ENCODE assay signal across 23 mouse cellular contexts in the genomic region with DNA sequence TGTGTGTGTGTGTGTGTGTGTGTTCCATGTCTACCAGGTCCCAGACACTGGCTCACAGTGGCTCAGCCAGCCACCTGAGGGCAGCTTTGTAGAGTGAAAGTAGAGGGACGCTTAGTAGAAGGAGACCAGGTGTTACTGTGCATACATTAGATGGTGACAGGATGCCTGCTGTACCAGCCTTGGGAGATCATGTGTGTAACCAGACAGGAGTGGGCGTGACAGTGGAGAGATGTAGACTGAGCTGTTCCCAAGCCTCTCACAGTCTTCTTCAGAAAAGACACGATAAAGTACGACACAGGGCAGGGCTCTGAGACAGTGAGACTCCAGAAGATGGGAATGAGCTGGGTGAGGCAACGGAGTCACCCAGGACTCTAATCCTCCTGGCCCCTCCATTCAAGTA. TPM values are rescaled to one million over a fixed set of nuclear protein-coding genes. Genes with fewer than 3 reads are reported as not detected.
DNase-seq lines count a peak whose midpoint lies in the region; ATAC-seq and TF ChIP-seq lines count a peak whose summit lies in the region.
"Had no signal": no experiment of that assay in that cellular context is flagged by ENCODE, and none has a peak within 500 bp of the region (broad histone marks: within the 10 kb centered on the region; RNA-seq: fewer than 3 reads in every experiment).

No protein-coding gene starts in this region.

- no peaks in the 10 kb centered on the region for H3K4me1 ChIP-seq in hindbrain, embryonic 15.5 days (replicated peaks)
- peaks cover 14% of the 10 kb centered on the region; the same call in 1 of the 2 replicates for H3K4me1 ChIP-seq in hindbrain, embryonic 13.5 days (replicated peaks)
- H3K4me1 ChIP-seq in midbrain, embryonic 11.5 days (ENCODE audit: control insufficient read depth, insufficient read depth, low read length): no peaks in the 10 kb centered on the region
- H3K4me1 ChIP-seq in midbrain, embryonic 15.5 days: no peaks in the 10 kb centered on the region
- H3K4me1 ChIP-seq: megakaryocyte, embryonic 14.5 days had no signal

- DNase-seq in midbrain, embryonic 11.5 days (ENCODE audit: low spot score, missing footprints): no peak
- no peak for DNase-seq in left cerebral cortex, adult 2 months (ENCODE audit: extremely low spot score in 1 of 2, low spot score in 2 of 2)
- DNase-seq in left cerebral cortex, postnatal 36 days (ENCODE audit: low spot score in 2 of 2): peak; percentile 57 to 72
- DNase-seq in cerebellum, adult 11 months: no peak
- DNase-seq: adrenal gland, postnatal 36 days; cerebellum, adult 9-10 months; heart, postnatal 14 days; kidney, adult 11 months; kidney, postnatal 14 days; layer of hippocampus, postnatal 36 days; liver; liver, postnatal 0 days; lung, postnatal 14 days; thymus, postnatal 25 days had no signal

- WGBS in hindbrain, embryonic 15.5 days: 82% methylated on average over 5 of the region's 5 CpGs
- WGBS in hindbrain, embryonic 13.5 days: 79% methylated on average over 5 of the region's 5 CpGs
- 69% methylated on average over 5 of the region's 5 CpGs for WGBS in midbrain, embryonic 11.5 days
- 63% methylated on average over 5 of the region's 5 CpGs for WGBS in midbrain, embryonic 15.5 days

- no peaks in the 10 kb centered on the region for H3K27me3 ChIP-seq in hindbrain, embryonic 15.5 days
- no peaks in the 10 kb centered on the region for H3K27me3 ChIP-seq in hindbrain, embryonic 13.5 days
- no peaks in the 10 kb centered on the region for H3K27me3 ChIP-seq in midbrain, embryonic 11.5 days (ENCODE audit: control insufficient read depth, insufficient read depth, low read length)
- no peaks in the 10 kb centered on the region for H3K27me3 ChIP-seq in midbrain, embryonic 15.5 days (replicated peaks)
- H3K27me3 ChIP-seq: megakaryocyte, embryonic 14.5 days; neural tube, embryonic 15.5 days had no signal

- intact Hi-C loops in left cerebral cortex, adult 2 months (cut with DNase I): loop anchor here (2.0 kb wide), 1 partner anchor 54 kb away; no protein-coding TSS in a partner anchor
- intact Hi-C loops in left cerebral cortex, postnatal 36 days (cut with DNase I): loop anchor here (5.0 kb wide), 1 partner anchor 171 kb away; no protein-coding TSS in a partner anchor

- no peak overlapping the region for H3K27ac ChIP-seq in hindbrain, embryonic 15.5 days (replicated peaks)
- H3K27ac ChIP-seq in hindbrain, embryonic 13.5 days: no peak overlapping the region
- no peak overlapping the region for H3K27ac ChIP-seq in midbrain, embryonic 11.5 days (ENCODE audit: low read depth, low read length)
- H3K27ac ChIP-seq in midbrain, embryonic 15.5 days: no peak overlapping the region
- H3K27ac ChIP-seq in left cerebral cortex, adult 2 months: peak overlapping the region; percentile 80
- H3K27ac ChIP-seq: forebrain, embryonic 10.5 days; hindbrain, postnatal 0 days; neural tube, embryonic 15.5 days; stomach, postnatal 0 days had no signal

- H3K4me2 ChIP-seq in hindbrain, embryonic 15.5 days: no peak overlapping the region
- no peak overlapping the region for H3K4me2 ChIP-seq in hindbrain, embryonic 13.5 days
- no peak overlapping the region for H3K4me2 ChIP-seq in midbrain, embryonic 11.5 days
- no peak overlapping the region for H3K4me2 ChIP-seq in midbrain, embryonic 15.5 days
- H3K4me2 ChIP-seq: neural tube, embryonic 15.5 days had no signal

- H3K9ac ChIP-seq in hindbrain, embryonic 15.5 days: no peak overlapping the region
- no peak overlapping the region for H3K9ac ChIP-seq in hindbrain, embryonic 13.5 days
- H3K9ac ChIP-seq in midbrain, embryonic 11.5 days (ENCODE audit: low read length): no peak overlapping the region
- H3K9ac ChIP-seq in midbrain, embryonic 15.5 days: no peak overlapping the region
- H3K9ac ChIP-seq: liver, postnatal 0 days; neural tube, embryonic 15.5 days had no signal

- H3K36me3 ChIP-seq in hindbrain, embryonic 15.5 days: no peaks in the 10 kb centered on the region
- H3K36me3 ChIP-seq in hindbrain, embryonic 13.5 days: no peaks in the 10 kb centered on the region
- no peaks in the 10 kb centered on the region for H3K36me3 ChIP-seq in midbrain, embryonic 11.5 days (ENCODE audit: control insufficient read depth, insufficient read depth, low read length)
- H3K36me3 ChIP-seq in midbrain, embryonic 15.5 days (replicated peaks): no peaks in the 10 kb centered on the region
- H3K36me3 ChIP-seq: forebrain, embryonic 10.5 days; neural tube, embryonic 15.5 days had no signal

- H3K9me3 ChIP-seq in hindbrain, embryonic 15.5 days: no peaks in the 10 kb centered on the region
- H3K9me3 ChIP-seq in hindbrain, embryonic 13.5 days: no peaks in the 10 kb centered on the region
- no peaks in the 10 kb centered on the region for H3K9me3 ChIP-seq in midbrain, embryonic 11.5 days (ENCODE audit: control insufficient read depth, low read length)
- H3K9me3 ChIP-seq in midbrain, embryonic 15.5 days: no peaks in the 10 kb centered on the region
- H3K9me3 ChIP-seq: forebrain, embryonic 10.5 days; megakaryocyte, embryonic 14.5 days; neural tube, embryonic 15.5 days had no signal

- peak; percentile 38; the same call in 1 of the 2 replicates for ATAC-seq in hindbrain, embryonic 15.5 days (ENCODE audit: low FRiP score, low read depth)
- ATAC-seq in hindbrain, embryonic 13.5 days (ENCODE audit: low FRiP score): no peak
- ATAC-seq in midbrain, embryonic 11.5 days (ENCODE audit: low FRiP score): peak; percentile 23; the same call in 1 of the 2 replicates
- no peak for ATAC-seq in midbrain, embryonic 15.5 days (replicated peaks)
- ATAC-seq: hindbrain, postnatal 0 days; liver, postnatal 0 days had no signal

- H3K4me3 ChIP-seq in hindbrain, embryonic 15.5 days: no peak overlapping the region
- H3K4me3 ChIP-seq in hindbrain, embryonic 13.5 days: no peak overlapping the region
- no peak overlapping the region for H3K4me3 ChIP-seq in midbrain, embryonic 11.5 days (ENCODE audit: low read depth, low read length)
- H3K4me3 ChIP-seq in midbrain, embryonic 15.5 days: no peak overlapping the region
- no peak overlapping the region for H3K4me3 ChIP-seq in left cerebral cortex, adult 2 months
- H3K4me3 ChIP-seq: forebrain, embryonic 10.5 days; megakaryocyte, embryonic 14.5 days; myocyte; neural tube, embryonic 15.5 days had no signal

- TF ChIP-seq CTCF in left cerebral cortex, adult 2 months (IDR thresholded peaks at IDR 0.05): no peak

RNA-seq across cellular contexts. Expression of a gene that starts 54.6 kb away (rescaled TPM):
- 0.83 and 0.93 TPM in 2 replicates for polyA plus RNA-seq in hindbrain, embryonic 15.5 days (2015; fragmentation: Nextera tagmentation; extraction: Ambion mirVana)
- polyA plus RNA-seq in hindbrain, embryonic 13.5 days (2015; fragmentation: Nextera tagmentation; extraction: Ambion mirVana): 0.78 and 1.0 TPM in 2 replicates
- 2.1 and 2.2 TPM in 2 replicates for polyA plus RNA-seq in midbrain, embryonic 11.5 days (2014; fragmentation: Nextera tagmentation; extraction: Ambion mirVana)
- 0.60 and 0.65 TPM in 2 replicates for polyA plus RNA-seq in midbrain, embryonic 15.5 days (2015; fragmentation: Nextera tagmentation; extraction: Ambion mirVana)
- 1 to 10 TPM; 4.8 to 6.7 TPM for total RNA-seq in left cerebral cortex, adult 2 months (2021)
- total RNA-seq in left cerebral cortex, postnatal 36 days (2021): 1 to 10 TPM; 4.4 to 4.9 TPM

Comparison
In these comparisons a context has a peak if more than half of its experiments do, and no peak if none do; other contexts are left out.
1. ATAC-seq: peak in hindbrain, embryonic 15.5 days (single experiment) and midbrain, embryonic 11.5 days (single experiment); none in hindbrain, embryonic 13.5 days (single experiment) and midbrain, embryonic 15.5 days (single experiment).
2. DNase-seq: peak in left cerebral cortex, postnatal 36 days (2 of 2); none in midbrain, embryonic 11.5 days (single experiment), left cerebral cortex, adult 2 months (0 of 2) and cerebellum, adult 11 months (single experiment).